Mouse (Mus musculus) heart, embryonic 13.5 days (tissue): ENCODE measurements around the gene Nos1ap. TPM values are rescaled to one million over a fixed set of nuclear protein-coding genes. Genes with fewer than 3 reads are reported as not detected.

Source experiments
- ATAC-seq: fragments of 200-750 bp; cut with Nextera tagmentation; 2 replicates; pipeline ENCODE4 v1.8.0; 2017; ENCODE audit warnings: moderate TSS enrichment; ENCODE audit not compliant: insufficient number of reproducible peaks, low FRiP score, low TSS enrichment; ENCODE audit errors: extremely low read depth
- H3K27ac ChIP-seq: fragments of 300-500 bp; sonication (generic); replicated peaks from 2 replicates; pipeline ENCODE4 v1.5.1; 2015; ENCODE audit warnings: moderate library complexity, mild to moderate bottlenecking, inconsistent platforms
- H3K27me3 ChIP-seq: fragments of 300-500 bp; sonication (generic); replicated peaks from 2 replicates; pipeline ENCODE4 v1.6.1; 2015; ENCODE audit warnings: mild to moderate bottlenecking, inconsistent platforms
- H3K36me3 ChIP-seq: fragments of 300-500 bp; sonication (generic); 2 replicates; pipeline ENCODE4 v1.6.1; 2015; ENCODE audit warnings: mild to moderate bottlenecking, inconsistent platforms
- H3K4me1 ChIP-seq: fragments of 300-500 bp; sonication (generic); 2 replicates; pipeline ENCODE4 v1.6.1; 2015; ENCODE audit warnings: inconsistent platforms
- H3K4me2 ChIP-seq: fragments of 300-500 bp; sonication (generic); 2 replicates; pipeline ENCODE4 v1.6.1; 2015; ENCODE audit warnings: inconsistent platforms, mild to moderate bottlenecking, moderate library complexity
- H3K4me3 ChIP-seq: fragments of 300-500 bp; sonication (generic); 2 replicates; pipeline ENCODE4 v1.5.1; 2015; ENCODE audit warnings: moderate library complexity, mild to moderate bottlenecking, inconsistent platforms
- H3K9ac ChIP-seq: fragments of 300-500 bp; sonication (generic); 2 replicates; pipeline ENCODE4 v1.6.1; 2015; ENCODE audit warnings: inconsistent platforms, mild to moderate bottlenecking, moderate library complexity
- H3K9me3 ChIP-seq: fragments of 300-500 bp; sonication (generic); 2 replicates; pipeline ENCODE4 v1.6.1; 2016; ENCODE audit warnings: inconsistent platforms
- WGBS: fragments of 180-500 bp; shearing (Covaris S2); methylation state at CpG from one replicate; pipeline ENCODE4 v1.1.7; 2015; ENCODE audit warnings: mixed read lengths; 5-methylcytosine and 5-hydroxymethylcytosine counted together
- polyA plus RNA-seq: library from polyadenylated mRNA; unstranded; fragments of >200 nt; fragmentation: Nextera tagmentation; extraction: Ambion mirVana; gene quantifications from 2 replicates; pipeline ENCODE4 v1.2.1, GENCODE M21; 2015

Gene Nos1ap
- polyA plus RNA-seq, 1 experiment from 2014 or later = 17.9 TPM

GRCm38 (mm10) chr1:170515455-170515854, 74.2 kb downstream of the Nos1ap start:
- WGBS = 83% methylated on average over 1 of the region's 1 CpGs
- no peak for ATAC-seq
- H3K4me2 ChIP-seq = no peak overlapping the region

GRCm38 (mm10) chr1:170514226-170514625, 75.4 kb downstream of the Nos1ap start:
- H3K9me3 ChIP-seq = no peaks in the 10 kb centered on the region
- H3K36me3 ChIP-seq = 0 out of 2 replicates have a peak, but pooled peaks cover 4% of the 10 kb centered on the region
- no peaks in the 10 kb centered on the region for H3K27me3 ChIP-seq
- ATAC-seq = no peak
- no peak overlapping the region for H3K4me3 ChIP-seq
- WGBS = 83% methylated on average over 12 of the region's 12 CpGs
- H3K4me2 ChIP-seq = no peak overlapping the region
- peaks cover 45% of the 10 kb centered on the region for H3K4me1 ChIP-seq
- H3K9ac ChIP-seq = no peak overlapping the region
- H3K27ac ChIP-seq = no peak overlapping the region

More at GRCm38 (mm10) chr1:170515455-170515854, 74.2 kb downstream of the Nos1ap start:
- no peaks in the 10 kb centered on the region for H3K9me3 ChIP-seq
- H3K36me3 ChIP-seq = 0 out of 2 replicates have a peak, but pooled peaks cover 4% of the 10 kb centered on the region
- peaks cover 43% of the 10 kb centered on the region for H3K4me1 ChIP-seq
- no peak overlapping the region for H3K4me3 ChIP-seq
- no peak overlapping the region for H3K9ac ChIP-seq
- H3K27ac ChIP-seq = no peak overlapping the region
- no peaks in the 10 kb centered on the region for H3K27me3 ChIP-seq

- H3K9me3 ChIP-seq = no peaks in the 10 kb centered on the region
- H3K4me3 ChIP-seq = no peak overlapping the region
- no peak for ATAC-seq
- H3K4me1 ChIP-seq = peaks cover 38% of the 10 kb centered on the region
- H3K27ac ChIP-seq = no peak overlapping the region
- H3K27me3 ChIP-seq = no peaks in the 10 kb centered on the region
- H3K4me2 ChIP-seq = no peak overlapping the region
- H3K9ac ChIP-seq = no peak overlapping the region
- WGBS = 64% methylated on average over 3 of the region's 3 CpGs
- H3K36me3 ChIP-seq = 0 out of 2 replicates have a peak, but pooled peaks cover 4% of the 10 kb centered on the region
Observed at GRCm38 (mm10) chr1:170512429-170513097, 77.1 kb downstream of the Nos1ap start.

GRCm38 (mm10) chr1:170510595-170511240, 78.9 kb downstream of the Nos1ap start:
- Histone ChIP-seq H3K36me3 (0 out of 2 replicates have a peak, but pooled peaks cover 4% of the 10 kb centered on the region), H3K4me3 (no peak overlapping the region), H3K9me3 (no peaks in the 10 kb centered on the region), H3K4me2 (no peak overlapping the region), H3K27ac (peak overlapping the region; percentile 66), H3K4me1 (peaks cover 53% of the 10 kb centered on the region), H3K27me3 (no peaks in the 10 kb centered on the region), H3K9ac (no peak overlapping the region)
- no peak for ATAC-seq
- 24% methylated on average over 3 of the region's 3 CpGs for WGBS

- Histone ChIP-seq H3K27ac (no peak overlapping the region), H3K9me3 (no peaks in the 10 kb centered on the region), H3K27me3 (no peaks in the 10 kb centered on the region), H3K9ac (no peak overlapping the region), H3K4me3 (no peak overlapping the region), H3K4me2 (no peak overlapping the region), H3K4me1 (peaks cover 78% of the 10 kb centered on the region), H3K36me3 (no peaks in the 10 kb centered on the region)
- ATAC-seq = no peak
- 58% methylated on average over 6 of the region's 6 CpGs for WGBS
Observed at GRCm38 (mm10) chr1:170506309-170506708, 83.4 kb downstream of the Nos1ap start.

GRCm38 (mm10) chr1:170505107-170505506, 84.6 kb downstream of the Nos1ap start:
- H3K9me3 ChIP-seq = no peaks in the 10 kb centered on the region
- peak overlapping the region; percentile 70 for H3K27ac ChIP-seq
- peaks cover 78% of the 10 kb centered on the region for H3K4me1 ChIP-seq
- no peaks in the 10 kb centered on the region for H3K36me3 ChIP-seq
- no peak overlapping the region for H3K4me2 ChIP-seq
- H3K4me3 ChIP-seq = no peak overlapping the region
- 25% methylated on average over 3 of the region's 3 CpGs for WGBS
- H3K27me3 ChIP-seq = no peaks in the 10 kb centered on the region
- no peak for ATAC-seq
- 0 out of 2 replicates have a peak overlapping the region, but pooled peaks have one; percentile 10 for H3K9ac ChIP-seq

- Histone ChIP-seq H3K4me2 (no peak overlapping the region), H3K9me3 (no peaks in the 10 kb centered on the region), H3K27ac (peak overlapping the region; percentile 70), H3K36me3 (no peaks in the 10 kb centered on the region), H3K27me3 (no peaks in the 10 kb centered on the region), H3K9ac (peak overlapping the region; percentile 63; the same call in 1 of the 2 replicates), H3K4me3 (no peak overlapping the region), H3K4me1 (peaks cover 78% of the 10 kb centered on the region)
- no peak for ATAC-seq
- WGBS = 48% methylated on average over 4 of the region's 4 CpGs
Observed at GRCm38 (mm10) chr1:170504378-170504777, 85.3 kb downstream of the Nos1ap start.

- no peak for ATAC-seq
- H3K27me3 ChIP-seq = no peaks in the 10 kb centered on the region
- peak overlapping the region; percentile 63 for H3K9ac ChIP-seq
- H3K4me1 ChIP-seq = peaks cover 85% of the 10 kb centered on the region
- 43% methylated on average over 4 of the region's 4 CpGs for WGBS
- H3K36me3 ChIP-seq = no peaks in the 10 kb centered on the region
- H3K4me3 ChIP-seq = no peak overlapping the region
- H3K27ac ChIP-seq = peak overlapping the region; percentile 81
- no peaks in the 10 kb centered on the region for H3K9me3 ChIP-seq
- H3K4me2 ChIP-seq = no peak overlapping the region
Observed at GRCm38 (mm10) chr1:170503277-170503739, 86.4 kb downstream of the Nos1ap start.

GRCm38 (mm10) chr1:170502491-170503276, 87.0 kb downstream of the Nos1ap start:
- Histone ChIP-seq H3K4me3 (no peak overlapping the region), H3K36me3 (no peaks in the 10 kb centered on the region), H3K9me3 (no peaks in the 10 kb centered on the region), H3K9ac (peak overlapping the region; percentile 63), H3K4me2 (peak overlapping the region; percentile 26), H3K27ac (peak overlapping the region; percentile 81), H3K27me3 (no peaks in the 10 kb centered on the region), H3K4me1 (peaks cover 91% of the 10 kb centered on the region)
- WGBS = 19% methylated on average over 11 of the region's 11 CpGs
- no peak for ATAC-seq

GRCm38 (mm10) chr1:170501970-170502369, 87.7 kb downstream of the Nos1ap start:
- ATAC-seq = no peak
- WGBS = 74% methylated on average over 1 of the region's 1 CpGs
- Histone ChIP-seq H3K36me3 (no peaks in the 10 kb centered on the region), H3K4me2 (0 out of 2 replicates have a peak overlapping the region, but pooled peaks have one; percentile 3), H3K9me3 (no peaks in the 10 kb centered on the region), H3K27ac (peak overlapping the region; percentile 78), H3K9ac (no peak overlapping the region), H3K27me3 (no peaks in the 10 kb centered on the region), H3K4me3 (no peak overlapping the region), H3K4me1 (peaks cover 95% of the 10 kb centered on the region)

GRCm38 (mm10) chr1:170501556-170501955, 88.1 kb downstream of the Nos1ap start:
- Histone ChIP-seq H3K9ac (no peak overlapping the region), H3K9me3 (no peaks in the 10 kb centered on the region), H3K4me3 (no peak overlapping the region), H3K36me3 (no peaks in the 10 kb centered on the region), H3K27me3 (no peaks in the 10 kb centered on the region), H3K4me2 (0 out of 2 replicates have a peak overlapping the region, but pooled peaks have one; percentile 3), H3K4me1 (peaks cover 91% of the 10 kb centered on the region), H3K27ac (peak overlapping the region; percentile 78)
- no peak; the same call in 1 of the 2 replicates for ATAC-seq
- whole genome bisulfite sequencing = 44% methylated on average over 7 of the region's 7 CpGs
